Mouse (Mus musculus) megakaryocyte, embryonic 14.5 days (primary cell): ENCODE measurements around the gene Dmc1.

ENCODE experiments used
- FLI1 ChIP-seq: IDR thresholded peaks from 2 replicates; pipeline ENCODE4 v1.6.1; 2012; ENCODE audit warnings: low read length, inconsistent platforms, mixed read lengths
- GATA1 ChIP-seq: IDR thresholded peaks from 3 replicates; pipeline ENCODE4 v1.6.1; 2012; ENCODE audit warnings: mixed read lengths, low read length, inconsistent platforms, borderline replicate concordance

DNA sequence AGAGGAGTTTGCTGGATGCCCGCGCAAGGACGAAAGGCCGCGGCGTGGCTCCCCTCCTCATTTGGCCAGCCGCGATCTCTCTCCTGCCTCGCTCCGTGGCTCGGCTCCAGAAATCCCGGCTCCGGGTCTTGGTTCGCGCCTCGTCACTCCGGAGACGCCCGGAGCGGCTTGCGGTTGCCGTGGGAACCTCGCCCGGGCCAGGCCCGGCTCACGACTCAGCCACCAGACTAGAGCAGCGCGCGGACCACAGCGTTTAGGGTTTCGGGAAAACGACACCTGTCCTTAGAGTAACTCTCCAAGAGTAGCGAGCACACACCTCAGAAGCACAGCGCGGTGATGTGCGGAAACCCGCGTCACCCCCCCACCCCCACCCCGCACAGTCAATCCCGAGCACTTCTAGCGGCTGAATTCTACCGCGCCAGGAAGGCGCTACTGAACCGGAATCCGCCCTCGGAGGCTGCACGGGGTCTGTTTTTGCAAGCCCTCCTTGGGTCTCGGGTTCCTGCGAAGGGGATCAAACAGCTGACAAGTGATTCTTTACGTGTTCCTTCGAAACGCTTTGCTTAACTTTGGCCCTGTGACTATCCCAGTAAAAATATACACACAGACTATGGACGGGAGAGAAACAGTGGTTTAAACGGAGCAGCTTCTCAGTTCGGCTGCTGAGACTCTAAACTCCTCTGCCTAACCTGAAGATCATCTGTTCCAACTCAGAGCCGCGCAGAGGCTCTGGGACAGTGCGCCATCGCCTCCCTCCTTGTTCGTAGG lies 93.2 kb downstream of the Dmc1 start:
- TF ChIP-seq GATA1, result no peak
- TF ChIP-seq FLI1, result no peak
